Mouse (Mus musculus) ovary, postnatal 10 days (tissue): Measurements from ENCODE around the gene Slco1b2.
"Not testable (repeated sequence)": the region's sequence is repeated elsewhere in the genome, so short reads cannot be mapped to it uniquely, and the experiment has no call there.

ENCODE experiments used
- DNase-seq: peaks from one replicate; pipeline ENCODE4 v3.0.0; 2022; ENCODE audit warnings: low spot score

The Slco1b2 gene

GRCm38 (mm10) chr6:141629291-141629690 lies at the start of gene Slco1b2:
Slco1b2 (plus strand) TSS chr6:141629518.
- DNase-seq = no peak

DNA sequence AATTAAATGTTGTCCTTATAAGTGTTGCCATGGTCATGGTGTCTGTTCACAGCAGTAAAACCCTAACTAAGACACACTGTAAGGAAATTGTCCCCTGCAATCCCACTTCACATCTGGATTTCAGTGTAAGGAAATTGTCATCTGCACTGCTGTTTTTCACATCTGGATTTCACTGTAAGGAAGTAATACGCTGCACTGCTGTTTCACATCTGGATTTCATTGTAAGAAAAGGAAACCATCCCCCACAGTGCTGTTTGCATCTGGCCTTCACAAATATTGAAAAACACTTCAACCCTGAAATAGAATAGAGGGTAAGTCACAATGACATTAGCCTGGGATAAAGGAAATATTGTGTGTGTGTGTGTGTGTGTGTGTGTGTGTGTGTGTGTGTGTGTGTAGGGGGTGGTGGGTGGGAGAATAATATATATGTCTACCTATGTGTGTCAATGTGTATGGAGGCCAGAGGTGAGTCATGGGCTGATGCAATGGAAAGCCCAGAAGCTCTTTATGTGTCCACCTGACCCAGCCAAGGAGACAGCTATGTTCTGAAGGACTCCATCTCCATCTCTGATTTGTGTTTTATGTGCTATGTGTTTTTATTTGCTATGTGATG lies 44.4 kb upstream of the Slco1b2 start:
- DNase-seq = no peak

- no peak for DNase-seq
These were observed 39.3 kb upstream of the Slco1b2 start for GRCm38 (mm10) chr6:141590002-141590401.

GRCm38 (mm10) chr6:141590598-141591200 lies 38.6 kb upstream of the Slco1b2 start:
- DNase-seq = not testable (repeated sequence)

- no peak for DNase-seq
These were observed 33.2 kb upstream of the Slco1b2 start for GRCm38 (mm10) chr6:141596081-141596480.

DNA sequence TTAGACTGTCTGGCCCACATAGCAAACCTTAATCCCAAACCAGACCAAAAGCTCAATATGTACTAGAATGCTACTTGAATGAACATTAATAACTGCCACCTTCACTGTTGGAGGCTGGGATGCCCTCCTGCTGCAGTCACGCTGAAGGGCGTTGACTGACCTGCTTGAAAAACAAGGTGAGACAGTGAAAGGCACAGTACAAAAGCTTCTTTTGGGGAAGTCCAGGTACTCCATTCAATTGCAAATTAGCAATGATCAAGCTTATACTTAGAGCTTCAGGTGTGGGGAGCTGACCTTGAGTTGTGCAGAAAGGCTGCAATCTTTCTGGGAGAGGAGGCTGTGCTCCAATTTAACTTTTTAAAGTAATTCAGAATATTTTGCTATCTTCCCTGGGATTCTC lies 32.3 kb upstream of the Slco1b2 start:
- DNase-seq = no peak

GRCm38 (mm10) chr6:141600940-141601339 lies 28.4 kb upstream of the Slco1b2 start:
- DNase-seq = no peak

DNA sequence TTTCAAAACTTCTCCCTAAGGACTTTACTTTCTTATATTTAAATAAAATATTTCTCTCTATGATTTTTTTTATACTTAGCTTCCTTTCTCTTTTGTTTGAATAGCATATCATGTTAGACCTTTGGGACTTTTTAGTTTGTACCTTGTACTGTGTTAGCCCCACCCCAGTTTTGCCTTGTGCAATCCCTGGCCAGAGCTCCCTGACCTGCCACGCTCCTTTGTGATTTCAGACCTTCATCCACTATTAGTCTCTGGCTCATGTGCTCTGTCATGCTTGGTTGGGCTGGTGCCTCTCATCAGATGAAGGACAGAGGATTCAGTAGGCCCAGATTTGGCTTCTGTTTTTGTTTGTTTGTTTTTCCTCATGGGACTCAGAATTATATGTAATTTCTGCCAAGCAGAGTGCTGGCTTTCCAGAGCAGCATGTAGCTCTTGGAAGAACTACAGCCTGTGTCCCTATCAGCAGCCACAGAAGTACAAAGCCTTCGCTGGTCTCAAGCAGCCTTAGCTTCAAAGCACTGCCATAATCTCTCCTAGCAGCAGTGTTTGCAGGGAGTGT lies 18.5 kb upstream of the Slco1b2 start:
- DNase-seq = no peak

- DNase-seq = no peak
These were observed 15.3 kb upstream of the Slco1b2 start for GRCm38 (mm10) chr6:141614017-141614416.

DNA sequence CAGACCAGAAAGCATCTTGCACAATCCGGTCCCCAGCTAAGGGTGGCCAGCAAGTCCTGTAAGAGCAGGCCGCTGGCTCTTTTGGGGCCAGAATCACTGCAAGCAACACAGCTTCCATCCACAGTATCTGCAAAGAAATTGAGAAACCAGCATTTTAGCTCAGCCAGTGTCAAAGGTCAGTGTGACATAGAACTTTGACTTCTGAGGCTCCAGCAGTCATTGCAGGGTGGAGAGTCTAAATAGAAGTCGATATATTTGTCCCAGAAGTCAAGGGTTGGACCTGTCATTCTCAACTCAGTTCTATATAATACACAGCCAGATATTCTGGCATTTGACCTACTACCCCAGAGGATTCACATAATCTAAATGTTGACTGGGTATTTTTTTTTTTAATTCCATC lies 14.0 kb upstream of the Slco1b2 start:
- DNase-seq = no peak

DNA sequence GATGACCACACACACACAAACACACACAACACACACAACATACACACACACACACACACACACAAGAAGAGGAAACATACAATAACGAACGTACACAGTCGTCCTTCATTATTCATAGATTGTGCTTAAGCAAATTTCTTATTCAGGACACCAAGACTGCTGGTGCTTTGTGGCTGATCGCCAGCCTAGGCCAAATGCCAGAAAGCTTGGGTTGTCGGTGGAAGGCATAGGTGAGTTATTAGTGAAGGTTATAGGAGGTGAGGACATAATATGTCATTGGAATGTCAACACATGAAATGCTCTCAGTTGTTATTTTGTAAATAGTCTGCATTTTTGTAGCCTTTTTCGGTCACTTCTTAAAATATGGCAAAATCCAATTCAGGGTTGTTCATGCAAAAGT lies 3.6 kb downstream of the Slco1b2 start:
- DNase-seq = peak; percentile 3

- no peak for DNase-seq
These were observed 5.9 kb downstream of the Slco1b2 start for GRCm38 (mm10) chr6:141635250-141635649.

DNA sequence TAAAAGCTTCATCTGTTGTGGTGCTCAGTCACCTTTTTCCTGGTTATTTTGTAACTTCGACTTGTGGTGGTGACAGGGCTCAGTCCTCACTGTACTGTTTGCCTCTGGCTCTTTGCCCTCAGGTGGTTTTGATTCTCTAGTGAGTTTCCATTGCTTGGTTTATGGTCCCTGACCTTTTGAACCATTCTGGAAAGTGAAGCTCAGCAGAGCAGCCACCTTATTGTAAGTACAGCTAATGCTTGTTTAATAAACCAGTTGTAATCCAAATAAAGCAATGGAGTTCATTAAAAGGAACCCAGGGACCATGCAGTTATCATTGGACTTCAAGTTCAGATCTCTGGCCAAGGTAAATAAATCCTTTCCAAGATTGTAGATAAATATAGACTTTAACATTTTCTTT lies 11.3 kb downstream of the Slco1b2 start:
- no peak for DNase-seq

GRCm38 (mm10) chr6:141687008-141687407 lies 57.7 kb downstream of the Slco1b2 start:
- DNase-seq = no peak

DNA sequence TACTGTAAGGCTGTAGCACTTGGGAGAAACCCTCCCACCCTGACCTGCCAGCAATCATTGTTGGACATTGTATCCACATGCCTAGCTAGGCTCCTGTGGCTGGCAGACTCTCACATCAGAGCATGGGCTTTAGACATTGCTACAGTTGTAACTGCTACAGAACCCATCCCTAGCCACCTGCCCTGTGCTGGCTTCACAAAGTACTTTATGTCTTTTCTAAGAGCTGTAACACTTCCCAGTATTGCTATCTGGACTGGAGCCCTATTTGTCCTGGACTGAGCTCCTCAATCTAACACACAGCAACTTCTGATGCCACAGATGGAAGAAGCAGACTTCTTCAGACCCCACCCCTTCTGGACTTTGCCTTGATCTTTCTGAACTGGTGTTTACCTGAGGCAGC lies 61.9 kb downstream of the Slco1b2 start:
- no peak for DNase-seq
